Mouse (Mus musculus): ENCODE data around the gene Gprin3.
"Not testable (repeated sequence)": the region's sequence is repeated elsewhere in the genome, so short reads cannot be mapped to it uniquely, and the experiment has no call there.

The Gprin3 gene

DNA sequence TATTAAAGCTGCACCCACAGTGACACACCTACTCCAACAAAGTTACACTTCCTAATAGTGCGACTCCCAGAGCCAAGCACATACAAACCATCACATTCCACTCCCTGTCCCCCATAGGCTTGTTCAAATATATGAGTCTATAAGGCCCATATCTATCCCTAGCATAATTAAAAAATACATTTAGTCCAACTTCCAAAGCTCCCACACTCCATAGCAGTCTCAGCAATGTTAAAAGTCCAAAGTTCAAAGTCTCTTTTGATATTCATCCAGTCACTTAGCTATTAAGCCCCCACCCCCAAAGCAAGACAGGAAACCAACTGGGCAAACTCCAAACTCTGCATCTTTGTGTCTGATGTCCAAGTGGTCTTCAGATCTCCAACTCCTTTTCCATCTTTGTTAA is 84.9 kb downstream of the Gprin3 start:
- no peak for DNase-seq

DNA sequence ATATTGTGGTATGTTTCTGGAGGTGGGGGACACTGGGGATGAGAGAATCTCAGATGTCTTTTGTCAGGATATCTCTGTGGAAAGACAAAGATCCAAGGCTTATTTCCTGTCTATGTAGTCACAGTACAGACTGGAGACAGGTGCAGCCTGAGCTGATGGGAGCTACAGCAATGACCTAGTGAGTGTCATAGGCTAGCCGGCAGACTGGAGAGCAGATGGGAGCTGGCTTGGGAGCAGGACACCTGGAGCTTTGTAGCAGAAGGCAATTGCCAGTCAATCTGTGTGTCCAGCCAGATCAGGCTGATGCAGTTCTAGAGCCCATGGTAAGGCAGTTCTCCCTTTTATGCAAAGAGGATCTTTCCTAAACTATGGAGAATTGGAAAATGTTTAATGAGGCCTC is 97.8 kb downstream of the Gprin3 start:
- DNase-seq = peak; percentile 95

DNA sequence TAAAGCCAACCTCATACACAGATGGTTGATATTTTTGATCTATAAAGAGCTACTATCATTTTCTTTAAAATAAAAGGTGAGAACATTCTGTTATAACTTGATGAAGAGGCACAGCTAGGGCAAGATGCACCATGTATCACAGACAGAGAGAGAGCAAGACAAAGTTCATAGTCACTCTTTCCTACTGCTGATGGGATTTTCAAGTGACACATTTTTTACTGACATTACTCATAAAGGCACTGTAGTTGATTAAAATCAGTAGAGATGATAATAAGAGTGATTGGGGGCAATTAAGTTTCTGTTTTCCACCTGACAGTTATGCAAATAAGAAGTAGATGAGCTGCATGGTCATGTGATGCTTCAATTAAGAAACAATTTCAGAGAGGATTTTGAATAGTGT is 110.2 kb downstream of the Gprin3 start:
- no peak for DNase-seq

DNA sequence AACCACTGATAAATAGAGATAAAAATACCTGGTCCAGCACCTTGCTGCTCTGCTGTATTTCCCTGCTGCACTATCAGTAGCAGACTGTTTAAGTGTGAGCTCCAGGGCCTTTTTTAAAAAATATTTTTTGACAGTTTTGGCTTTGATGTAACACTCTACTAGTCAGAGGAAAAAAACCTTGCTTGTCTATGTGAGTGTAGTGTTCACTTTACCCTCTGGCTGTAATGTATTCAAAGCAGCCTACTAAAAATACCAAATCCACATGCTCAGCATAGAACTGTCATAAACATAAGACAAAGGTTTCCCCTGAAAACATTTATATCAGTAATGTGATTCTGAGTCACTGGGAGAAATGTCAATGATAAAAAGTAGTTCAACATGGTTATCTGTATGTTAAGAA is 111.0 kb downstream of the Gprin3 start:
- DNase-seq = no peak

DNA sequence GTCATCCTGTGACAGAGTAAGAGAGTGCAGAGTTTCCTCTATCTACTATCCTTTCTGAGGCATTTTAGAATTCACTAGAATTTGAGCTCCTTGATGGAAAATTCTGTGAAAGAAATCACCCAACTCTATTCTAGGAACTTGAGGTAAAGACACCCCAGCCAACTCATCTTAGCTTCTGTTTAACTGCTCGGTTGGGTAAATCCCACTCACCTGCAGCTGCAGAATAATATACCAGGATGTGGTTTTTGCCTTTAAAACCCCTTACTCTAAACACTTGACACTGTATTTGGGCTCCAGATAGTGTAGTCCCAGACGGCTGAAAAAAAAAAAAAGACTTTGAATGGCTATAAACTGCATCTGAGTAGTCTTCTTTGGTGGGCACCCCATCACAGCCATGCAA is 112.9 kb downstream of the Gprin3 start:
- DNase-seq = no peak

DNA sequence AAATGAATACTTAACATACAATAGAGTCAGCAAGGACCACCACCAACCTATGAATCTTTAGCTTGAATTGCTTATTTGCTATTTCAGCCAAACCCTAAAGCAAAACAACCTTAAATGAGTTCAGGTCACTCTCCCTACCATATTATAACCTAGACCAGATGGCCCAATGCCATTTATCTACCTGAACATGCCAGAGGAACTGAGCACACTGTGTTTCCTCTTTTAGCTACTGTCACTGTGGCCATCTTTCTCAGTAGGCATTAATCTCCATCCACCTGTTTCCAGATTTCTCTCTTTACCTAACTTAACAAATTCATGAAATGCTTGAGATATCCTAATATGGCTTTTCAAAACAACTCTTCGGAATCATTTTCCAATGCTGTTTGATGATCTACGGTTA is 114.9 kb downstream of the Gprin3 start:
- DNase-seq = no peak

DNA sequence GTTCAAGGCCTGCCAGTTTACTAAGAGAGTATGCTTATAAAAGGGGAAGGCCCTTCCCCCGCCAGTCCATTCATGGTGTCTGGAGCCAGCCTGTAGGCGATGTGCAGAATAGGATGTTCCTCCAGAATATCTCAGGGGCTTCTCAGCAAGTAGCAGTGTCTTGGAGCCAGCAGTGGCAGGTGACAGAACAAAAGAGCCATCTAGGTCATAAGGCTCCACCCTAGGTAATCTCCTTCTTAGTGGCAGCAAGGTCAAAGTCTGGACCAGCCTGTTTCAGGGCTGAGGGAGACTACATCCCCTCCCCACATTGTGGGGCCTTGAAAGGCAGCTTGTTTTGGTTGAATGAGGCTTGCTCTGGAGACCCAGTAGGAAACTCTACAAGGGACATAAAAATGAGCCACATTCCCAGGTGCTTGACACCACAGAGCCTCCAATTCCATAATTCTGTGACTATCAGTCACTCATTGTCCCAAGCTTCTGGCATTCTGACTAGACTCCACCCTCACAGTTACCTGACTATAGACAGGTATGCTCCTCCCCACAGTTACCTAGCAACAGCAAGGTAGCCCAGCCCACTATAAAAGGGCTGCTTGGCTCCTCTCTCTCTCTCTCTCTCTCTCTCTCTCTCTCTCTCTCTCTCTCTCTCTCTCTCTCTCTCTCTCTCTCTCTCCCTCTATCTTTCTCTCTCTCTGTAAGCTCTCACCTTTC is 121.7 kb downstream of the Gprin3 start:
- DNase-seq = not testable (repeated sequence)

DNA sequence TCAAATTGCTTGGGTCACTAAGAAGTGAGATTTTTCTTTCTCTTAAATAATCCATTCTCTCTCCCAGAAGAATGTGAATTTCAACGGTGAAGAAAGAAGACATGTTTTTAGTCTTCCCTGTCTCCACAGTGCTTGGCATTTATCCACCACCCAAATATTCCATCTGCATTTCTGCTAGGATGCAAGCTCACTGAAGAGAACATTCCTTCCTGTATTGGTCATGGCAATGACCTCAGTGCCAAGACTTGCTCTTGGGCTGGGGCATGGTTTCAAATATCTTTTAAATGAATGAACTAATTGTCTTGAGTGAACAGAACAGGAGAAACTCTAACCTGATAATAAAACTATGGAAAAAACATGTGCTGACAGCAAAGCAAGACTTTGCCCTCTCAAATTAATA is 123.1 kb downstream of the Gprin3 start:
- DNase-seq = no peak
